Comparison of ENCODE assay signal across 8 mouse cellular contexts in genomic region chr5:120604839-120605238, GRCm38 (mm10). TPM values are rescaled to one million over a fixed set of nuclear protein-coding genes. Genes with fewer than 3 reads are reported as not detected.
DNase-seq lines count a peak whose midpoint lies in the region; ATAC-seq lines count a peak whose summit lies in the region.

No protein-coding gene starts in this region.

- no peaks in the 10 kb centered on the region for H3K27me3 ChIP-seq in hindbrain, embryonic 12.5 days

- H3K9me3 ChIP-seq in hindbrain, embryonic 12.5 days (replicated peaks) = no peaks in the 10 kb centered on the region

- peaks cover 9% of the 10 kb centered on the region; the same call in 1 of the 2 replicates for H3K36me3 ChIP-seq in hindbrain, embryonic 12.5 days

- ATAC-seq in frontal cortex, adult (ENCODE audit: low TSS enrichment) = peak; percentile 64
- no peak for ATAC-seq in hindbrain, embryonic 12.5 days (ENCODE audit: low FRiP score)
- ATAC-seq in megakaryocyte, adult 5-6 weeks (ENCODE audit: poor library complexity, severe bottlenecking) = peak; percentile 66

- peak overlapping the region; percentile 64 for H3K4me2 ChIP-seq in hindbrain, embryonic 12.5 days (replicated peaks)

- no peak overlapping the region for H3K27ac ChIP-seq in hindbrain, embryonic 12.5 days

- H3K4me3 ChIP-seq in hindbrain, embryonic 12.5 days = peak overlapping the region; percentile 30

- 0 out of 2 replicates have a peak, but pooled peaks cover 8% of the 10 kb centered on the region for H3K4me1 ChIP-seq in hindbrain, embryonic 12.5 days

- H3K9ac ChIP-seq in hindbrain, embryonic 12.5 days = peak overlapping the region; percentile 49; the same call in 1 of the 2 replicates

- peak; percentile 95 for DNase-seq in NIH3T3 (ENCODE audit: low read depth)
- DNase-seq in cerebellum, adult 9-10 months = peak; percentile 92
- peak; percentile 61 to 71 for DNase-seq in layer of hippocampus, postnatal 36 days
- DNase-seq in right cerebral cortex, postnatal 14 days = peak; percentile 93
- peak; percentile 66 to 81 for DNase-seq in urinary bladder, postnatal 36 days (ENCODE audit: low spot score in 2 of 2)

- 5% methylated on average over 6 of the region's 6 CpGs for WGBS in hindbrain, embryonic 12.5 days

RNA-seq across cellular contexts. Expression of gene Rita1, which starts 7.5 kb away (rescaled TPM):
- 16.8 and 19.2 TPM in 2 replicates for polyA plus RNA-seq in hindbrain, embryonic 12.5 days (2016; fragmentation: Nextera tagmentation; extraction: Ambion mirVana)
- total RNA-seq in layer of hippocampus, postnatal 36 days (2021) = 10 to 100 TPM; 29.1 to 29.6 TPM
- total RNA-seq in megakaryocyte, adult 5-6 weeks (2015) = 1.5 and 3.0 TPM in 2 replicates
- 2.2 and 3.2 TPM in 2 replicates for total RNA-seq in megakaryocyte, adult 5-6 weeks (2017)

RNA-seq across cellular contexts. Expression of gene Ddx54, which starts 7.7 kb away (rescaled TPM):
- polyA plus RNA-seq in hindbrain, embryonic 12.5 days (2016; fragmentation: Nextera tagmentation; extraction: Ambion mirVana) = 53.2 and 53.6 TPM in 2 replicates
- 10 to 100 TPM; 34.4 to 39.5 TPM for total RNA-seq in layer of hippocampus, postnatal 36 days (2021)
- total RNA-seq in megakaryocyte, adult 5-6 weeks (2015) = 7.7 and 7.9 TPM in 2 replicates
- 21.3 and 22.6 TPM in 2 replicates for total RNA-seq in megakaryocyte, adult 5-6 weeks (2017)

RNA-seq across cellular contexts. Expression of gene Iqcd, which starts 16.0 kb away (rescaled TPM):
- 1.9 and 2.5 TPM in 2 replicates for polyA plus RNA-seq in hindbrain, embryonic 12.5 days (2016; fragmentation: Nextera tagmentation; extraction: Ambion mirVana)
- total RNA-seq in layer of hippocampus, postnatal 36 days (2021) = 1 to 10 TPM in 1 of 2 experiments, under 1 TPM in 1; 0.35 to 1.2 TPM
- 0.18 and 0.98 TPM in 2 replicates for total RNA-seq in megakaryocyte, adult 5-6 weeks (2015)
- 0.11 and 0.45 TPM in 2 replicates for total RNA-seq in megakaryocyte, adult 5-6 weeks (2017)

RNA-seq across cellular contexts. Expression of gene Tpcn1, which starts 16.4 kb away (rescaled TPM):
- polyA plus RNA-seq in hindbrain, embryonic 12.5 days (2016; fragmentation: Nextera tagmentation; extraction: Ambion mirVana) = 18.4 and 19.2 TPM in 2 replicates
- total RNA-seq in layer of hippocampus, postnatal 36 days (2021) = 10 to 100 TPM; 35.0 to 36.4 TPM
- 37.6 and 38.3 TPM in 2 replicates for total RNA-seq in megakaryocyte, adult 5-6 weeks (2015)
- total RNA-seq in megakaryocyte, adult 5-6 weeks (2017) = 15.8 and 18.2 TPM in 2 replicates

RNA-seq across cellular contexts. Expression of gene Cfap73, which starts 29.2 kb away (rescaled TPM):
- 0.56 and 0.77 TPM in 2 replicates for polyA plus RNA-seq in hindbrain, embryonic 12.5 days (2016; fragmentation: Nextera tagmentation; extraction: Ambion mirVana)
- under 1 TPM in 1 of 2 experiments, not detected in 1; 0.77 TPM for total RNA-seq in layer of hippocampus, postnatal 36 days (2021)
- total RNA-seq in megakaryocyte, adult 5-6 weeks (2015) = not detected in 2 replicates
- total RNA-seq in megakaryocyte, adult 5-6 weeks (2017) = not detected in 2 replicates

Comparison
In these comparisons a context has a peak if more than half of its experiments do, and no peak if none do; other contexts are left out.
1. RNA of gene Rita1, which starts 7.5 kb away (total RNA-seq): 29.1 to 29.6 TPM in layer of hippocampus, postnatal 36 days; 1.5 to 3.2 TPM in megakaryocyte, adult 5-6 weeks; every median in the first group is over 4 times any median in the second.
2. Peak in every context shown above with its lines, with median percentiles within 50 percentile points of each other: DNase-seq.